Mouse (Mus musculus) monocyte, adult 5-6 weeks (primary cell): Measurements from ENCODE around the gene Atp5j2. TPM values are rescaled to one million over a fixed set of nuclear protein-coding genes. Genes with fewer than 3 reads are reported as not detected.
A peak's percentile ranks its signal among the peaks of the same experiment; 100 is the strongest.

Source experiments
- ATAC-seq: fragments of 153-309, 156-312 bp; replicated peaks from 2 replicates; pipeline ENCODE4 v1.8.0; 2017; ENCODE audit warnings: mild to moderate bottlenecking; ENCODE audit not compliant: low TSS enrichment, insufficient number of reproducible peaks, severe bottlenecking, poor library complexity, low FRiP score
- total RNA-seq: library from RNA; stranded (forward); fragments of 200-1000, 200-491, 200-594 nt; gene quantifications from 3 replicates; pipeline ENCODE4 v1.2.3, GENCODE M21; 2017

Gene Atp5j2
- total RNA-seq, 1 experiment from 2014 or later: 131 TPM

GRCm38 (mm10) chr5:145203936-145204691 is 12.3 kb upstream of the Atp5j2 start, which contains the start of gene Zkscan5:
Gene Zkscan5 (plus strand): TSS chr5:145204562.
- peak; percentile 92 for ATAC-seq

DNA sequence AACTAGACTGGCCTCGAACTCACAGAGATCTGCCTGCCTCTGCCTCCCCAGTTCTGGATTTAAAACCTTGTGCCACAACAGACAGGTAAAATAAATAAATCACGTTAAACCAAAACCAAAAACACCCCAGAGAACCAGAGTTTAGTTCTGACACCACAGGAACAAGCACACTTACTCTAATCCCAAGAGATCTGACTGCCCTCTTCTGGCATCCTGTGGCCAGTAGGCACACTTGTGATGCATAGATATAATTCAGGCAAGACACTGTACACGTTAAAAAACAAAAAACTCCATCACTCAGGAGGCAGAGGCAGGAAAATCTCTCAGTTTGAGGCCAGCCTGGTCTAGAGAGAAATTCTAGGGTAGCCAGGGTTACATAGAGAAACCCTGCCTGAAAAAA is 10.6 kb upstream of the Atp5j2 start:
- ATAC-seq: no peak

GRCm38 (mm10) chr5:145201321-145201991 is 9.6 kb upstream of the Atp5j2 start, which contains the start of gene Zkscan14:
Gene Zkscan14 (minus strand): TSS chr5:145201868.
- ATAC-seq: peak; percentile 64

DNA sequence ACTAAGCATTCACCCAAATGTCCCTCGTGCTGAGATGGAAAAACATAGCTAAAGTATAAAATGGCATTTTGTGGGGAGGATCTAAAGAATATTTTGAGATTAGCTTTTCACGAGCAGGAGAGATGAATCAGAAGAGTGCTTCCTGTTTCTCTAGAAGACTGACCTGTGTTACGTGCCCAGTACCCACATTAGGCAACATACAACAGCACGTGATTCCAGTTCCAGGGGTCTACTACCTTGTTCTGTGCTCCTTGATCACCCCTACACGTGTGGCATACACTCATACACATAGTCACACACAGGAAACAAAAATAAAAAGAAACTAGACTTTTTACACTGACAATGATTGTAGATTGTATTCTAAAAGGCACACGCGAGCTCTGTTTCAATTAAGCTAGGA is 8.5 kb upstream of the Atp5j2 start:
- ATAC-seq: no peak

GRCm38 (mm10) chr5:145190875-145191798 is 725 bp downstream of the Atp5j2 start:
- peak; percentile 97 for ATAC-seq

- no peak for ATAC-seq
Observed at GRCm38 (mm10) chr5:145190373-145190772, 1.5 kb downstream of the Atp5j2 start.

DNA sequence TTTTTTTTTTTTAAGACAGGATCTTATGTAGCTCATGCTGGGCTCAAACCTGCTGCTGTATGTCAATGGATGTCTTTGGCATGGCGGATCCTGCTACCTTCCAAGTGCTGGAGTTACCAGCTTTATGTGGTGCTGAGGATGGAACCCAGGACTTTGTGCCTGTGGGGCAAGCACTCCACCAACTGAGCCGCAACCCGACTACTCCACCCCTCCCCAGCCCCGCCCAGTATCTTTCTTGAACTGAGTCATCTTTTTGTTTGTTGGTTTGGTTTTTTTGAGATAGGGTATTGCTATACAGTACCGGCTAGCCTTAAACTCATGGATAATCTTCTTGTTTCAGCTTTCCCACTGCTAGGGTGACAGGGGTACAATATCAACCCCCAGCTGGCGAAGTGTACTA is 2.4 kb downstream of the Atp5j2 start:
- ATAC-seq: no peak

- ATAC-seq: no peak
Observed at GRCm38 (mm10) chr5:145185244-145185643, 6.6 kb downstream of the Atp5j2 start.

- no peak for ATAC-seq
Observed at GRCm38 (mm10) chr5:145178461-145178980, 13.3 kb downstream of the Atp5j2 start.

DNA sequence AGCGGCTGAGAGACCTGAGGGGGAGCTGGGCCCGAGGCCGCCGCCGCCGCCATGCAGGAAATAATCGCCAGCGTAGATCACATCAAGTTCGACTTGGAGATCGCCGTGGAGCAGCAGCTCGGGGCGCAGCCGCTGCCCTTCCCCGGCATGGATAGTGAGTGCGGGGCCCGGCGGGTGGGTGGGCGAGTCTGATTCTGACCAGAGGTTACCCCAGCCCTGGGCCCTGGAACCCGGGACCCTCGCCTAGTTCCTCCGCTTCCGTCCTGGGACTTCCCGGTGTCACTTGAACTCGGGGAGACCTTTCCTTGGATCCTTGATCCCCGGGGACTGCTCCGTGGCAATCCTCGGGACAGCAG is 24.6 kb downstream of the Atp5j2 start:
- ATAC-seq: no peak

DNA sequence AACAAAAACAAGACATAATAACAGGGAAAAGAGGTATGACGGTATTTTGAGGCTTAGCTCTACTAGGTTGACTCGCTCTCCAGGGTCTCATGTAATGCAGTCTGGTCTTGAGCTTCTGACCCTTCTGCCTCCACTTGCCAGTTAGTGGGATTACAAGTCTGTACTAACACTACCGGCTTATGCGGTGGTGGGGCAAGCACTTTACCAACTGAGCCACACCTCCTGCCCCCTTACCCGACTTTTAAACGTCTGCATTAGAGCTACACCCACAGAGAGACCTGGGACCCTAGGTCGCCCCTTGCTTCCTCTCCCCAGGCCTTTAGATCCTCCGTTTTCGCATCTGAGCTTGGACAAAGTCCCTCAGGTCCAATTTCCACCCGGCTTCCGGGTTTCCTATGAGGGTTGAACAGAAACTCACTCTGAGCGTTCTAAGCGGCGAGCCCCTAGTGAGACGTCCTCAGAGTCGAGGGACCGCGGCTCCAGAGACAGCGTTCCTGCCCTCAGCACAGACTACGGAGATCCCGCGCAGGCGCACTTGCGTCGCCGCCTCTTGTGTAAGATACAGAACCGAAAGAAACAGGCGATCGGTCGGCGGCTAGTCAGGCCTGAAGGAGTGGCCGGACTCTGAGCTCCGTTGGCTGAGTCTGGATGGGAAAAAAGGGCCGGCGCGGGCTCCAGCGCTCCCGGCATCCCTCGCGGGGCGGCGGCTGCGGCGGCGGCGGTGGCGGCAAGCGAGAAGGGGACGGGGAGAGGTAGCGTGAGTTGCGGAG is 25.1 kb downstream of the Atp5j2 start, which contains the start of the genes Ptcd1 and Cpsf4:
Gene Ptcd1, minus strand, starts transcription at position 573 of the 770 bp plus-strand sequence.
Gene Cpsf4, plus strand, starts transcription at position 678 of the 770 bp plus-strand sequence.
- ATAC-seq: peak; percentile 94

DNA sequence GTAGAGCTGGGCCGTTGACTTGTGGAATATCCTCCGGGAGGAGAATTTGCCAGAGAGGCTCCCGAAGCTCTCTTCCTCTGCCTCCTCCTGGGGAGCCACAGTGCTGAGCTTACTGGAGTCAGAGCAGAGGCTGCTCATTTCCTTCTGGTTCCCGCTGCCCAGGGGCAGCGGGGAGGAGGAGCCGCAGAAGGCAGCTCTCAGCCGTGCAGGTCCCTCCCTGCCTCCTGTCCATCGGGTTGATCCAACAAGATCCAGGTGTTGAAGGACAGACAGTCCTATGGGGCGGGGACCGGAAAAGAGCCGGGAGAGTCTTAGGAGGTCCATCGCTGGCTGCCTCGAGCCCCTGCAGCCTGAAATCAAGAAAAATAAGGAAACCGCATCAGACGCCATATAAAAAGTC is 26.7 kb downstream of the Atp5j2 start:
- no peak for ATAC-seq

GRCm38 (mm10) chr5:145164710-145165109 is 27.2 kb downstream of the Atp5j2 start:
- ATAC-seq: no peak

- ATAC-seq: no peak
Observed at GRCm38 (mm10) chr5:145161361-145161760, 30.5 kb downstream of the Atp5j2 start.

DNA sequence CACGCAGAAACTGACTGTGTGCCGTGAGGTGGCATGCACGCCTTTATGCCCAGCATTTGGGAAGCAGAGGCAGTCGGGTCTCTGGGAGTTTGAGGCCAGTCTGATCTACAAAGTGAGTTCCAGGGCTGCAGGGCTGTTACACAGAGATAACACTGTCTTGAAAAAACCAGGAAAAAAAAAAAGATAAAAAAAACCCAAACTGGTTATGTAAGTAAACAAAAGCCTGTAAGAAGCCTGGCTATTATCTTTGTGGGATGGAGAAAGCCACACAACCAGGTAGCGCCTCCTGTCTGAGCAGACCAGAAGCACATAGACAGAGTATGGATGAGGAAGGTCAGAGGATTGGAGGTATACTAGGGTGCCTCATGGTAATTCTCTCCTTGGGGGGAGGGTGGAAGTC is 39.2 kb downstream of the Atp5j2 start:
- no peak for ATAC-seq

DNA sequence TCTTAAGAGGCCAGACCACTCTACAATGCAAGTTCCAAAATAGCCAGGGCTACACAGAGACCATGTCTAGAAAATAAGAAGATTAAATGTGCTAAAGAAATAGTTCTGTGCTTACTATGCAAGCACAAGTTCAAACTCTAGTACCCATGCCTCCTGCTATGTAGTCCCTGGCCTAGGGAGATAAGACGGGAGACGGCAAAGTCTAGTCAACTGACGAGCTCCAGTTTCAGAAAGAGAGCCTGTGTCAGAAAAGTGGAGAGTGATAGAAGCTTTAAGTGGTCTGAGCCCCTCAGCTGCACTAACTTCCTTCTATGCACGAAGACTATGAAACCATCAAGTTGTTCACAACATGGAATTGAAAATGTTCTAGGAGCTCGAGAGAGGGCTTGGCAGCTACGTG is 42.6 kb downstream of the Atp5j2 start:
- ATAC-seq: no peak

DNA sequence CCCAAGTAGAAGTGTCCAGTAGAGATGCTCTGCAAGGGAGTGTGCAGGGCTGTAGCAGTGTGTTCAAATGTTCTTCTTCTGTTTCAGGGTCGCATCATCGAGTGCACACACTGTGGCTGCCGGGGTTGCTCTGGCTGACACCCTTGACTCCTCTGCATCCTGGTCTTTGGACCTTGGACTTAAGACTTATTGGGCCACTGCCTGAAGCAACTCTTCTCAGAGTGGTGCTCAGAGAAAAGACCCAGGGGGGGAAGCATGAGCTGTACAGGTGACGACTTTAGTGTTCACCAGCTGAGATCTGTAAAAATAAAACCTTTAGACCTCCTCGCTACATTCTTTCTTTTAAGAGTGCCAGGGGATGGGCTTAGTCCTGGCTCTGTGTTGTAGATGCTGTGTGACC is 44.1 kb downstream of the Atp5j2 start:
- ATAC-seq: no peak

DNA sequence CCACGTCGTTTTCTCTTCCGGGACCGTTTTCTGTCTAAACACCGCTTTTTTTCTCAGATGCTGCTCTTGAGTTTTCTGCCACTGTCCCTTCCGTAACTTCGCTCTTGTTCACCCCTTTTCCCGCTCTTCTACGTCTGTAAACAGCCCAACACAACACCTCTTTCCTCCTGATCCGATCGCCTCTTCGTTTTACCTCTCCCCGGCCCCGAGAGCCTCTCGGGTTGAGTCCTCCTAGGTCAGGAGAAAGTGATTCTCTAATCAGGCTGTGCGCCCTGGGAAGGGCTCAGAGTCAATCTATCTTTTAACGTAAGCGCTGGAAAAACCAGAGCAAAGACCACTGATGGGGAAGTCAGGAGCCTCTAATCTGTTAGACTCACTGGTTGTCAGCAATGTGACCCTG is 51.3 kb downstream of the Atp5j2 start:
- no peak for ATAC-seq
